Mouse (Mus musculus): Measurements from ENCODE around the gene Grifin.

The Grifin gene

DNA sequence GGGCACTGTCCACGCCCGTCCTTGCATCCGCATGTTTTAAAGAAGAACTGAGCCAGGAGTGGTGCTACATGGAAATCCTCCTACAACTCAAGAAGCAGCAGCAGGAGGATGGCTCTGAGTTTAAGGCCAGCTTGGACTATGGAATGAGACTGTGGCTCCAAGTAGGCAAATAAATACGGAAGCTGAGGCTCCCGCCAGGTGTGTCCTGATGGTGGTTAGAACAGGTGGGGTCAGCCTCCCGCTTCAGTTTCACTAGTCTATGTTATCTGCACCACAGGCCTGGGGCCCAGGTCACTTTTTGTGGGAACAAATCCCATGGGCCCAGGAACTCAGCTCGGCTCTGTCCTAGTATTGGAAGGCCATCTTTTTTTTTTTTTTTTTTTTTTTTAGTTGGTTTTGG, 11.2 kb downstream of the Grifin start:
- DNase-seq (ENCODE audit: extremely low read depth, insufficient read length, low spot score): no peak

DNA sequence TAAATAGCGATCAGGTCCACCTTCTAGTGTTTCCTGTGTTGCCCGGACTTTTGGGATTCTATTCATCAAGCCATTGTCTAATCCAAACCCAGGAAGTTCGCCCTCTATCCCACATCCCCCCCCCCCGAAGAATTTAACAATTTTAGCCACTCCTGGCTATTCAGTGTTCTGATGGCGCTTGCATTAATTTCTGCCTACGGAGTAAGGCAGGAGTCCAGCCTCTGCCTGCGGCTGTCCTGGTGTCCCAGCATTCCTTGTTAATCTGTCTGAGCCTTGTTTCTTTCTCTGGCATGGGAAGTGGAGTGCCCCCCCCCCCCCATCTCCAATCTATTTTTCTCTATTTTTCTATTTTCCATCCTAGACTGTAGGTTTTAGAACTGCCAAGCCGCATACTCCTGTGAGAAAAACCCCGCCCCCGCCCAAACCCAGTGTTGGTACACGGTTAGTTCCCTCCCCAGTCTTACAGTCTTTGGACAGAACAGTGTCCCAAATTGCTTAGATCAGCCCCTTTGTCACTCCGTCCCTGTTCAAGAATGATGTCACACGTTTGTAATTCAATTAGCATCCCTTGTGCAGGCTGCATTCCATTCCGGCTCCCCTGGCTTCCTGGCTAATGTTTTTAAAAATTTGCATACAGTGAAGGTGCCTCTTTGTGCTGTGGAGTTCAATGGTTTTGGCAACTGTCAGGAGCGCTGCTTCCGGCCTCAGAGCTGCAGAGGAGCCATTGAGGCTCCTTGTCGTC, 15.4 kb downstream of the Grifin start:
- no peak for DNase-seq (ENCODE audit: extremely low read depth, insufficient read length, low spot score)

- no peak for DNase-seq (ENCODE audit: extremely low read depth, insufficient read length, low spot score)
Measured at GRCm38 (mm10) chr5:140546332-140546731, 18.5 kb downstream of the Grifin start.

GRCm38 (mm10) chr5:140545651-140546050, 19.2 kb downstream of the Grifin start:
- DNase-seq (ENCODE audit: extremely low read depth, insufficient read length, low spot score): no peak

- no peak for DNase-seq (ENCODE audit: extremely low read depth, insufficient read length, low spot score)
Measured at GRCm38 (mm10) chr5:140542811-140543575, 21.9 kb downstream of the Grifin start.

GRCm38 (mm10) chr5:140540106-140540505, 24.8 kb downstream of the Grifin start:
- DNase-seq (ENCODE audit: extremely low read depth, insufficient read length, low spot score): peak; percentile 55

- no peak for DNase-seq (ENCODE audit: extremely low read depth, insufficient read length, low spot score)
Measured at GRCm38 (mm10) chr5:140538111-140538683, 26.7 kb downstream of the Grifin start.

DNA sequence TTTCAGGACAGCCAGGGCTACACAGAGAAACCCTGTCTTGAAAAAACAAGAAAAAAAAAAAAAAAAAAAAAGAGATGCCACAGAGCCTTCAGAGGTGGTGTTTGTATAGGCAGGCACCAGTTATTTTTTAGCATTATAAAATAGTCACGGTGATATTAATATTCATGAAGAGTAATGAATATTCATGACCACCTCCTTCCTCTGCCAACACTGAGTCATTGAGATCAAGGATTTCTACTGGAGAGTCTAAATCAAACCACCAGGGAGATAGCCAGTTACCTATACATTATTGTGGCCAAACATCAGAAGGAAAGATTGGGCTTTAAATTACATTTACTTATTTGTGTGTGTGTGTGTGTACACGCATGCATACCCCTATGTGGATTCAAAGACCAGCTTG, 38.1 kb downstream of the Grifin start:
- no peak for DNase-seq (ENCODE audit: extremely low read depth, insufficient read length, low spot score)

- DNase-seq (ENCODE audit: extremely low read depth, insufficient read length, low spot score): peak; percentile 37
Measured at GRCm38 (mm10) chr5:140521196-140521595, 43.7 kb downstream of the Grifin start.

GRCm38 (mm10) chr5:140517921-140518230, 47.0 kb downstream of the Grifin start:
- no peak for DNase-seq (ENCODE audit: extremely low read depth, insufficient read length, low spot score)

DNA sequence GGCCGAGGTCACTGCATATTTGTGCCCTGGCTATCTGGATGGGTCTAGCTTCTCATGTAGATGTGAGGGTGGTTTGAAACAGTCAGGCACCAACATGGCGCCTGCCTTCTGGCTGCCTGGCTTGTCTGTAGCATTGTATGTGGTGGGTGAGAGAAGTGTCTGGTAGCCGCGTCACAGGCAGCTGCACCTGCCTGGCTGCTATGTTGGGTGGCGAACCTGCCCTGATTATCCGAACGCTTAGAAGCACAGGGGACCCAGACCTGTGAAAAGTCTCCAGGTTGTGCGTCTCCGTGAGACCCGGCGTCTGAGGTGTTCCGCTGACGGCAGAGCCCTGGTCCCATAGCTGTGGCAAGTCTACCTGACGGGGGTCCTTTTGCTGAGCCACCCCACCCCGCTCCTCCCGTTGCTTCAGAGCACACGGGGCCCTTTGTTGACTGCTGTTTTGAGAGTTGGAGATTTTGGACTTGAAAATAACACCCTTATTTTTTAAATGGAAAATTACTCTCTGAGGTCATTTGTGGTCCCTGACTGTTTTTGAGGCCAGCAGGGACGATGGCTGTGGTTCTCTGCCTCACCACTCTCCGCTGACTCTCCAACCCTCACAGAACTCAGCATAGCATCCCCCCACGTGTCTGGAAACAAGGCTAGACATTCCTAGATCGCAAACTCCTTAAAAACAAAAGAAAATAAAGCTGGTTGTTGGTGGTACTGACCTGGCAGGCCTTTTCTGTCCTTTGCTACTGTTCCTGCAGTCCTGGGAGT, 47.5 kb downstream of the Grifin start:
- no peak for DNase-seq (ENCODE audit: extremely low read depth, insufficient read length, low spot score)

GRCm38 (mm10) chr5:140514799-140515486, 49.9 kb downstream of the Grifin start:
- peak; percentile 74 for DNase-seq (ENCODE audit: extremely low read depth, insufficient read length, low spot score)

DNA sequence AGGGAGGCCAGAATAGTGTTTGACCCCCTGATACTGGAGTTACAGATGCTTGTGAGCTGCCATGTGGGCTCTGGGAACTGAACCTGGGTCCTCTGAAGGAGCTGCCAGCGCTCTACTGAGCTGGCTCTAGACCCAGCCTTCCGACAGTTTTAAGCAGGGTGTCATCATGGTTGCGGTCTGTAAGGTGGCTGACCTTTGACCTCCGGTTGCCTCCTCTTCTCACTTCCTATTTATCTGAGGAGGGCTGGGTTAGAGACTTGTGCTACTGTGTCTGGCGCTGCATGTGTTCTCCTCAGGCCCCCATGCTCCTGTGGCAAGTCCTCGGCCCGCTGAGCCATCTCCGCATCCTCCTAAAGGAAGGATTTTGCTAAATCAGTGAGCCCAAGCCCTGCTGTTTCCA, 51.0 kb downstream of the Grifin start:
- DNase-seq (ENCODE audit: extremely low read depth, insufficient read length, low spot score): no peak

Measured in 3134 (cell line).